Mouse (Mus musculus): ENCODE measurements around the gene Brms1. TPM values are rescaled to one million over a fixed set of nuclear protein-coding genes. Genes with fewer than 3 reads are reported as not detected.

The Brms1 gene
- polyA plus RNA-seq, 1 experiment from 2014 or later, result 47.5 TPM

- ATAC-seq (replicated peaks; ENCODE audit: insufficient number of reproducible peaks, low FRiP score, low TSS enrichment, low read depth) (no peak), DNase-seq (ENCODE audit: low spot score) (no peak)
- Histone ChIP-seq H3K4me2 (ENCODE audit: low read depth, low read length) (no peak overlapping the region; the same call in 1 of the 2 replicates), H3K9ac (replicated peaks; ENCODE audit: low read length) (no peak overlapping the region), H3K27ac (replicated peaks; ENCODE audit: low read depth, low read length) (no peak overlapping the region), H3K9me3 (replicated peaks; ENCODE audit: control insufficient read depth, low read length) (no peaks in the 10 kb centered on the region), H3K4me3 (ENCODE audit: low read depth, low read length) (no peak overlapping the region), H3K36me3 (replicated peaks; ENCODE audit: control insufficient read depth, insufficient read depth, low read depth, low read length) (no peaks in the 10 kb centered on the region), H3K4me1 (ENCODE audit: control insufficient read depth, insufficient read depth, low read length) (peaks cover 17% of the 10 kb centered on the region), H3K27me3 (ENCODE audit: control insufficient read depth, insufficient read depth, low read length) (no peaks in the 10 kb centered on the region; the same call in 1 of the 2 replicates)
- WGBS, result 85% methylated on average over 9 of the region's 10 CpGs
Measured at GRCm38 (mm10) chr19:5092083-5092482, 50.9 kb downstream of the Brms1 start.

- Histone ChIP-seq H3K9ac (replicated peaks; ENCODE audit: low read length) (no peak overlapping the region), H3K4me1 (ENCODE audit: control insufficient read depth, insufficient read depth, low read length) (peaks cover 15% of the 10 kb centered on the region), H3K4me2 (ENCODE audit: low read depth, low read length) (no peak overlapping the region), H3K4me3 (ENCODE audit: low read depth, low read length) (no peak overlapping the region), H3K27ac (replicated peaks; ENCODE audit: low read depth, low read length) (no peak overlapping the region), H3K27me3 (ENCODE audit: control insufficient read depth, insufficient read depth, low read length) (no peaks in the 10 kb centered on the region; the same call in 1 of the 2 replicates), H3K9me3 (replicated peaks; ENCODE audit: control insufficient read depth, low read length) (no peaks in the 10 kb centered on the region), H3K36me3 (replicated peaks; ENCODE audit: control insufficient read depth, insufficient read depth, low read depth, low read length) (no peaks in the 10 kb centered on the region)
- DNase-seq (ENCODE audit: low spot score) (no peak), ATAC-seq (replicated peaks; ENCODE audit: insufficient number of reproducible peaks, low FRiP score, low TSS enrichment, low read depth) (0 out of 2 replicates have a peak, but pooled peaks have one; percentile 1)
- 76% methylated on average over 12 of the region's 12 CpGs for WGBS
Measured at GRCm38 (mm10) chr19:5093481-5094242, 52.5 kb downstream of the Brms1 start.

- Histone ChIP-seq H3K27ac (replicated peaks; ENCODE audit: low read depth, low read length) (no peak overlapping the region), H3K9me3 (replicated peaks; ENCODE audit: control insufficient read depth, low read length) (no peaks in the 10 kb centered on the region), H3K36me3 (replicated peaks; ENCODE audit: control insufficient read depth, insufficient read depth, low read depth, low read length) (no peaks in the 10 kb centered on the region), H3K9ac (replicated peaks; ENCODE audit: low read length) (no peak overlapping the region), H3K4me3 (ENCODE audit: low read depth, low read length) (peak overlapping the region; percentile 6; the same call in 1 of the 2 replicates), H3K4me2 (ENCODE audit: low read depth, low read length) (no peak overlapping the region), H3K27me3 (ENCODE audit: control insufficient read depth, insufficient read depth, low read length) (no peaks in the 10 kb centered on the region; the same call in 1 of the 2 replicates), H3K4me1 (ENCODE audit: control insufficient read depth, insufficient read depth, low read length) (peaks cover 15% of the 10 kb centered on the region)
- WGBS, result 2% methylated on average over 21 of the region's 21 CpGs
- DNase-seq (ENCODE audit: low spot score), result peak; percentile 98
- ATAC-seq (replicated peaks; ENCODE audit: insufficient number of reproducible peaks, low FRiP score, low TSS enrichment, low read depth), result peak; percentile 61
Measured at GRCm38 (mm10) chr19:5094243-5094632, 53.1 kb downstream of the Brms1 start.

GRCm38 (mm10) chr19:5094746-5095417 is 53.7 kb downstream of the Brms1 start:
- Histone ChIP-seq H3K27ac (replicated peaks; ENCODE audit: low read depth, low read length) (no peak overlapping the region), H3K27me3 (ENCODE audit: control insufficient read depth, insufficient read depth, low read length) (no peaks in the 10 kb centered on the region; the same call in 1 of the 2 replicates), H3K9me3 (replicated peaks; ENCODE audit: control insufficient read depth, low read length) (no peaks in the 10 kb centered on the region), H3K4me1 (ENCODE audit: control insufficient read depth, insufficient read depth, low read length) (peaks cover 13% of the 10 kb centered on the region), H3K4me2 (ENCODE audit: low read depth, low read length) (no peak overlapping the region), H3K9ac (replicated peaks; ENCODE audit: low read length) (no peak overlapping the region), H3K36me3 (replicated peaks; ENCODE audit: control insufficient read depth, insufficient read depth, low read depth, low read length) (peaks cover under 1% of the 10 kb centered on the region), H3K4me3 (ENCODE audit: low read depth, low read length) (peak overlapping the region; percentile 6; the same call in 1 of the 2 replicates)
- no peak; the same call in 1 of the 2 replicates for ATAC-seq (replicated peaks; ENCODE audit: insufficient number of reproducible peaks, low FRiP score, low TSS enrichment, low read depth)
- no peak for DNase-seq (ENCODE audit: low spot score)
- WGBS, result 45% methylated on average over 11 of the region's 11 CpGs

- Histone ChIP-seq H3K4me2 (ENCODE audit: low read depth, low read length) (no peak overlapping the region; the same call in 1 of the 2 replicates), H3K9ac (replicated peaks; ENCODE audit: low read length) (0 out of 2 replicates have a peak overlapping the region, but pooled peaks have one; percentile 35), H3K4me1 (ENCODE audit: control insufficient read depth, insufficient read depth, low read length) (peaks cover 13% of the 10 kb centered on the region), H3K27ac (replicated peaks; ENCODE audit: low read depth, low read length) (no peak overlapping the region), H3K9me3 (replicated peaks; ENCODE audit: control insufficient read depth, low read length) (no peaks in the 10 kb centered on the region), H3K36me3 (replicated peaks; ENCODE audit: control insufficient read depth, insufficient read depth, low read depth, low read length) (peaks cover 5% of the 10 kb centered on the region), H3K4me3 (ENCODE audit: low read depth, low read length) (no peak overlapping the region), H3K27me3 (ENCODE audit: control insufficient read depth, insufficient read depth, low read length) (no peaks in the 10 kb centered on the region; the same call in 1 of the 2 replicates)
- ATAC-seq (replicated peaks; ENCODE audit: insufficient number of reproducible peaks, low FRiP score, low TSS enrichment, low read depth) (no peak), DNase-seq (ENCODE audit: low spot score) (no peak)
- WGBS, result 11% methylated on average over 9 of the region's 9 CpGs
Measured at GRCm38 (mm10) chr19:5095887-5096474, 54.8 kb downstream of the Brms1 start.

- peaks cover 9% of the 10 kb centered on the region for H3K36me3 ChIP-seq (replicated peaks; ENCODE audit: control insufficient read depth, insufficient read depth, low read depth, low read length)
- ATAC-seq (replicated peaks; ENCODE audit: insufficient number of reproducible peaks, low FRiP score, low TSS enrichment, low read depth) (0 out of 2 replicates have a peak, but pooled peaks have one; percentile 16), DNase-seq (ENCODE audit: low spot score) (peak; percentile 56)
- peak overlapping the region; percentile 87 for H3K9ac ChIP-seq (replicated peaks; ENCODE audit: low read length)
- H3K4me2 ChIP-seq (ENCODE audit: low read depth, low read length), result peak overlapping the region; percentile 99
- peak overlapping the region; percentile 69 for H3K4me3 ChIP-seq (ENCODE audit: low read depth, low read length)
- no peaks in the 10 kb centered on the region for H3K9me3 ChIP-seq (replicated peaks; ENCODE audit: control insufficient read depth, low read length)
- peaks cover 13% of the 10 kb centered on the region for H3K4me1 ChIP-seq (ENCODE audit: control insufficient read depth, insufficient read depth, low read length)
- no peaks in the 10 kb centered on the region; the same call in 1 of the 2 replicates for H3K27me3 ChIP-seq (ENCODE audit: control insufficient read depth, insufficient read depth, low read length)
- H3K27ac ChIP-seq (replicated peaks; ENCODE audit: low read depth, low read length), result no peak overlapping the region; the same call in 1 of the 2 replicates
- WGBS, result 3% methylated on average over 24 of the region's 31 CpGs
Measured at GRCm38 (mm10) chr19:5097521-5098362, 56.6 kb downstream of the Brms1 start.

- H3K9ac ChIP-seq (replicated peaks; ENCODE audit: low read length), result peak within 1 kb of the TSS; percentile 87
- WGBS, result 5% methylated on average over 23 of the region's 48 CpGs
- ATAC-seq (replicated peaks; ENCODE audit: insufficient number of reproducible peaks, low FRiP score, low TSS enrichment, low read depth), result peak; percentile 37; the same call in 1 of the 2 replicates
- DNase-seq (ENCODE audit: low spot score), result peak; percentile 88
- peak within 1 kb of the TSS; percentile 69 for H3K4me3 ChIP-seq (ENCODE audit: low read depth, low read length)
- H3K9me3 ChIP-seq (replicated peaks; ENCODE audit: control insufficient read depth, low read length), result no peaks in the 10 kb centered on the region
- H3K4me2 ChIP-seq (ENCODE audit: low read depth, low read length), result peak within 1 kb of the TSS; percentile 99
- H3K36me3 ChIP-seq (replicated peaks; ENCODE audit: control insufficient read depth, insufficient read depth, low read depth, low read length), result peaks cover 9% of the 10 kb centered on the region
- no peak within 1 kb of the TSS; the same call in 1 of the 2 replicates for H3K27ac ChIP-seq (replicated peaks; ENCODE audit: low read depth, low read length)
- H3K4me1 ChIP-seq (ENCODE audit: control insufficient read depth, insufficient read depth, low read length), result peaks cover 13% of the 10 kb centered on the region
- H3K27me3 ChIP-seq (ENCODE audit: control insufficient read depth, insufficient read depth, low read length), result no peaks in the 10 kb centered on the region
Measured at GRCm38 (mm10) chr19:5098363-5099143, 57.4 kb downstream of the Brms1 start, which contains the start of gene Cnih2. Cnih2 (minus strand) TSS chr19:5098521.

All from embryonic facial prominence, embryonic 11.5 days (tissue).